ENCODE assay signal across 21 mouse cellular contexts in the genomic region with DNA sequence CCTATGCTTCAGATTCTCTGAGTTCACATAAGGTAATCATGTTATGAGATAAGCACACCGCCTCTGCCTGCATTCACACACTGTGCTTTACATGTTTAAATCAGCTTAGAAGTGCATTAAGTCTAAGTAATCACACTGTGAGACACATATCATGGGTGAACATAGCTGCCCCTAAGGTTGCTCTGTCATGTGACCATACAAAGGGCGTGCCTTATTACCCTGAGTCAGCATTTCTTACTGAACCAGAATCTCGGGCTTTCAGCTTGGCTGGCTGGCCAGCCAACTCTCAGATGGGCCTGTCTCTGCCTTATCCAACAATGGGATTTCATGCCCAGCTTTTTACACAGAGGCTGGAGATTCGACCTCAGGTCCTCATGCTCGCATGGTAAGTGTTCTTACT.
DNase-seq lines count a peak whose midpoint lies in the region; ATAC-seq lines count a peak whose summit lies in the region.
"Had no signal": no experiment of that assay in that cellular context is flagged by ENCODE, and none has a peak within 500 bp of the region (broad histone marks: within the 10 kb centered on the region; RNA-seq: fewer than 3 reads in every experiment).

No protein-coding gene starts in this region.

- WGBS in neural tube, embryonic 13.5 days: 57% methylated on average over 5 of the region's 5 CpGs

- no peaks in the 10 kb centered on the region for H3K9me3 ChIP-seq in neural tube, embryonic 13.5 days
- H3K9me3 ChIP-seq: embryonic facial prominence, embryonic 10.5 days; forebrain, embryonic 10.5 days; heart, embryonic 10.5 days; hindbrain, embryonic 10.5 days had no signal

- H3K4me3 ChIP-seq in neural tube, embryonic 13.5 days: no peak overlapping the region
- H3K4me3 ChIP-seq: embryonic facial prominence, embryonic 10.5 days; erythroblast, embryonic 14.5 days; forebrain, embryonic 10.5 days; gastrocnemius, adult 2 months; heart, embryonic 10.5 days; hindbrain, embryonic 10.5 days had no signal

- DNase-seq in neural tube, embryonic 10.5 days (ENCODE audit: extremely low spot score, low spot score): no peak
- DNase-seq in adipocyte (ENCODE audit: low spot score): peak; percentile 10
- DNase-seq in right cerebral cortex, postnatal 14 days: no peak
- DNase-seq in spleen, postnatal 36 days (ENCODE audit: low spot score in 2 of 2): no peak
- DNase-seq: adrenal gland, postnatal 25 days; cerebellum, adult 18-20 months; cerebellum, adult 9-11 months; cerebellum, postnatal 36 days; gastrocnemius, adult 2 months; gastrocnemius, postnatal 25 days; heart, adult 18-20 months had no signal

- H3K27ac ChIP-seq in neural tube, embryonic 13.5 days (replicated peaks): peak overlapping the region; percentile 28; the same call in 1 of the 2 replicates
- H3K27ac ChIP-seq: embryonic facial prominence, embryonic 10.5 days; forebrain, embryonic 10.5 days; gastrocnemius, adult 2 months; heart, embryonic 10.5 days; hindbrain, embryonic 10.5 days; hindbrain, embryonic 14.5 days had no signal

- no peaks in the 10 kb centered on the region for H3K27me3 ChIP-seq in neural tube, embryonic 13.5 days

- no peak for ATAC-seq in neural tube, embryonic 13.5 days (ENCODE audit: low read depth)
- peak; percentile 39 to 64; a peak in 3 of 4 replicates for ATAC-seq in hematopoietic stem cell, adult 5-6 weeks (replicated peaks in 1 of 2; ENCODE audit: insufficient read depth in 1 of 2, low FRiP score in 2 of 2, low TSS enrichment in 1 of 2, low read depth in 1 of 2, poor library complexity in 2 of 2, severe bottlenecking in 2 of 2)
- ATAC-seq: forebrain, embryonic 14.5 days had no signal

- no peak overlapping the region for H3K9ac ChIP-seq in neural tube, embryonic 13.5 days
- H3K9ac ChIP-seq: hindbrain, embryonic 14.5 days had no signal

- H3K36me3 ChIP-seq in neural tube, embryonic 13.5 days: no peaks in the 10 kb centered on the region
- H3K36me3 ChIP-seq: embryonic facial prominence, embryonic 10.5 days; forebrain, embryonic 10.5 days; G1E; heart, embryonic 10.5 days; hindbrain, embryonic 10.5 days had no signal

- no peak overlapping the region for H3K4me2 ChIP-seq in neural tube, embryonic 13.5 days
- H3K4me2 ChIP-seq: hindbrain, embryonic 14.5 days had no signal

- peaks cover 25% of the 10 kb centered on the region for H3K4me1 ChIP-seq in neural tube, embryonic 13.5 days (replicated peaks)
- H3K4me1 ChIP-seq: forebrain, embryonic 10.5 days had no signal
